Mouse (Mus musculus) kidney, embryonic 15.5 days (tissue): Measurements from ENCODE around the gene Efcab1. TPM values are rescaled to one million over a fixed set of nuclear protein-coding genes. Genes with fewer than 3 reads are reported as not detected.
"Not testable (repeated sequence)": the region's sequence is repeated elsewhere in the genome, so short reads cannot be mapped to it uniquely, and the experiment has no call there.

Experiments
- ATAC-seq: fragments of 200-750 bp; cut with Nextera tagmentation; replicated peaks from 2 replicates; pipeline ENCODE4 v1.8.0; 2017; ENCODE audit warnings: moderate TSS enrichment; ENCODE audit not compliant: low FRiP score
- H3K27ac ChIP-seq: fragments of 300-500 bp; sonication (generic); 2 replicates; pipeline ENCODE4 v1.5.1; 2015; ENCODE audit warnings: mild to moderate bottlenecking, inconsistent platforms
- H3K27me3 ChIP-seq: fragments of 300-500 bp; sonication (generic); 2 replicates; pipeline ENCODE4 v1.6.1; 2015; ENCODE audit warnings: inconsistent platforms
- H3K36me3 ChIP-seq: fragments of 300-500 bp; sonication (generic); 2 replicates; pipeline ENCODE4 v1.6.1; 2015; ENCODE audit warnings: inconsistent platforms
- H3K4me1 ChIP-seq: fragments of 300-500 bp; sonication (generic); 2 replicates; pipeline ENCODE4 v1.6.1; 2015; ENCODE audit warnings: inconsistent platforms
- H3K4me2 ChIP-seq: fragments of 300-500 bp; sonication (generic); 2 replicates; pipeline ENCODE4 v1.6.1; 2015; ENCODE audit warnings: moderate library complexity, mild to moderate bottlenecking, inconsistent platforms
- H3K4me3 ChIP-seq: fragments of 300-500 bp; sonication (generic); replicated peaks from 2 replicates; pipeline ENCODE4 v1.5.1; 2015; ENCODE audit warnings: mild to moderate bottlenecking, inconsistent platforms
- H3K9ac ChIP-seq: fragments of 300-500 bp; sonication (generic); 2 replicates; pipeline ENCODE4 v1.6.1; 2015; ENCODE audit warnings: mild to moderate bottlenecking, inconsistent platforms
- H3K9me3 ChIP-seq: fragments of 300-500 bp; sonication (generic); replicated peaks from 2 replicates; pipeline ENCODE4 v1.6.1; 2016; ENCODE audit warnings: inconsistent platforms
- WGBS: fragments of 180-500 bp; shearing (Covaris S2); methylation state at CpG from one replicate; pipeline ENCODE4 v1.1.7; 2015; ENCODE audit warnings: mixed read lengths; 5-methylcytosine and 5-hydroxymethylcytosine counted together
- polyA plus RNA-seq: library from polyadenylated mRNA; unstranded; fragments of >200 nt; fragmentation: Nextera tagmentation; extraction: Ambion mirVana; gene quantifications from 2 replicates; pipeline ENCODE4 v1.2.1, GENCODE M21; 2015

The Efcab1 gene
- 2.8 and 4.3 TPM in 2 replicates for polyA plus RNA-seq

GRCm38 (mm10) chr16:14906393-14907100, at the start of gene Efcab1:
Gene Efcab1 (plus strand): TSS chr16:14906606.
- H3K4me2 ChIP-seq, result peak within 1 kb of the TSS; percentile 49
- no peaks in the 10 kb centered on the region for H3K9me3 ChIP-seq
- H3K36me3 ChIP-seq, result no peaks in the 10 kb centered on the region
- ATAC-seq, result peak; percentile 98
- H3K9ac ChIP-seq, result no peak within 1 kb of the TSS
- peak within 1 kb of the TSS; percentile 27 for H3K4me3 ChIP-seq
- H3K27ac ChIP-seq, result no peak within 1 kb of the TSS
- WGBS, result 10% methylated on average over 15 of the region's 15 CpGs
- peaks cover 5% of the 10 kb centered on the region for H3K4me1 ChIP-seq
- no peaks in the 10 kb centered on the region for H3K27me3 ChIP-seq

- Histone ChIP-seq H3K9me3 (no peaks in the 10 kb centered on the region), H3K4me1 (no peaks in the 10 kb centered on the region), H3K9ac (no peak overlapping the region), H3K4me3 (no peak overlapping the region), H3K27me3 (no peaks in the 10 kb centered on the region), H3K36me3 (no peaks in the 10 kb centered on the region), H3K4me2 (no peak overlapping the region), H3K27ac (no peak overlapping the region)
- no peak for ATAC-seq
These were observed 47.0 kb upstream of the Efcab1 start for GRCm38 (mm10) chr16:14859443-14859842.

- H3K4me2 ChIP-seq, result no peak overlapping the region
- no peak overlapping the region for H3K4me3 ChIP-seq
- no peaks in the 10 kb centered on the region for H3K4me1 ChIP-seq
- H3K9me3 ChIP-seq, result no peaks in the 10 kb centered on the region
- H3K27ac ChIP-seq, result no peak overlapping the region
- no peaks in the 10 kb centered on the region for H3K36me3 ChIP-seq
- H3K9ac ChIP-seq, result no peak overlapping the region
- ATAC-seq, result no peak
- no peaks in the 10 kb centered on the region for H3K27me3 ChIP-seq
- 91% methylated on average over 2 of the region's 2 CpGs for WGBS
These were observed 21.5 kb upstream of the Efcab1 start for GRCm38 (mm10) chr16:14884916-14885315.

GRCm38 (mm10) chr16:14885372-14885771, 21.0 kb upstream of the Efcab1 start:
- no peaks in the 10 kb centered on the region for H3K4me1 ChIP-seq
- ATAC-seq, result no peak

GRCm38 (mm10) chr16:14892492-14892891, 13.9 kb upstream of the Efcab1 start:
- no peak overlapping the region for H3K4me3 ChIP-seq
- no peak overlapping the region for H3K9ac ChIP-seq
- ATAC-seq, result no peak
- H3K9me3 ChIP-seq, result no peaks in the 10 kb centered on the region
- H3K27ac ChIP-seq, result no peak overlapping the region
- H3K27me3 ChIP-seq, result no peaks in the 10 kb centered on the region
- no peak overlapping the region for H3K4me2 ChIP-seq
- 77% methylated on average over 3 of the region's 3 CpGs for WGBS
- peaks cover 7% of the 10 kb centered on the region; the same call in 1 of the 2 replicates for H3K4me1 ChIP-seq
- no peaks in the 10 kb centered on the region for H3K36me3 ChIP-seq

More at GRCm38 (mm10) chr16:14885372-14885771, 21.0 kb upstream of the Efcab1 start:
- H3K9ac ChIP-seq, result no peak overlapping the region
- H3K4me2 ChIP-seq, result no peak overlapping the region
- no peaks in the 10 kb centered on the region for H3K9me3 ChIP-seq
- no peaks in the 10 kb centered on the region for H3K36me3 ChIP-seq
- H3K27me3 ChIP-seq, result no peaks in the 10 kb centered on the region
- H3K27ac ChIP-seq, result no peak overlapping the region
- WGBS, result 83% methylated on average over 1 of the region's 1 CpGs
- no peak overlapping the region for H3K4me3 ChIP-seq

GRCm38 (mm10) chr16:14893864-14894263, 12.5 kb upstream of the Efcab1 start:
- H3K36me3 ChIP-seq, result no peaks in the 10 kb centered on the region
- no peak for ATAC-seq
- no peak overlapping the region for H3K4me2 ChIP-seq
- no peak overlapping the region for H3K4me3 ChIP-seq
- peak overlapping the region; percentile 81 for H3K27ac ChIP-seq
- no peak overlapping the region for H3K9ac ChIP-seq
- no peaks in the 10 kb centered on the region for H3K27me3 ChIP-seq
- peaks cover 7% of the 10 kb centered on the region; the same call in 1 of the 2 replicates for H3K4me1 ChIP-seq
- no peaks in the 10 kb centered on the region for H3K9me3 ChIP-seq
- WGBS, result 52% methylated on average over 4 of the region's 4 CpGs

GRCm38 (mm10) chr16:14894713-14895112, 11.7 kb upstream of the Efcab1 start:
- no peaks in the 10 kb centered on the region for H3K36me3 ChIP-seq
- H3K27me3 ChIP-seq, result no peaks in the 10 kb centered on the region
- no peaks in the 10 kb centered on the region for H3K9me3 ChIP-seq
- ATAC-seq, result peak; percentile 79; the same call in 1 of the 2 replicates
- H3K4me3 ChIP-seq, result no peak overlapping the region
- H3K4me2 ChIP-seq, result no peak overlapping the region
- H3K9ac ChIP-seq, result no peak overlapping the region
- H3K27ac ChIP-seq, result peak overlapping the region; percentile 66
- peaks cover 7% of the 10 kb centered on the region; the same call in 1 of the 2 replicates for H3K4me1 ChIP-seq
- 58% methylated on average over 1 of the region's 1 CpGs for WGBS

- Histone ChIP-seq H3K27me3 (no peaks in the 10 kb centered on the region), H3K4me3 (no peak overlapping the region), H3K4me1 (peaks cover 7% of the 10 kb centered on the region; the same call in 1 of the 2 replicates), H3K36me3 (no peaks in the 10 kb centered on the region), H3K4me2 (no peak overlapping the region), H3K9me3 (no peaks in the 10 kb centered on the region), H3K27ac (peak overlapping the region; percentile 66; the same call in 1 of the 2 replicates), H3K9ac (no peak overlapping the region)
- ATAC-seq, result no peak
- WGBS, result 52% methylated on average over 2 of the region's 2 CpGs
These were observed 10.9 kb upstream of the Efcab1 start for GRCm38 (mm10) chr16:14895543-14895942.

- not testable (repeated sequence) for H3K9me3 ChIP-seq, H3K36me3 ChIP-seq, H3K9ac ChIP-seq, ATAC-seq, H3K4me1 ChIP-seq, H3K27ac ChIP-seq, H3K4me3 ChIP-seq, H3K27me3 ChIP-seq, H3K4me2 ChIP-seq
- 61% methylated on average over 3 of the region's 3 CpGs for WGBS
These were observed 24.3 kb downstream of the Efcab1 start for GRCm38 (mm10) chr16:14930711-14931110.

- not testable (repeated sequence) for H3K9me3 ChIP-seq, H3K4me2 ChIP-seq, H3K27me3 ChIP-seq, H3K9ac ChIP-seq, H3K36me3 ChIP-seq, H3K4me1 ChIP-seq, H3K4me3 ChIP-seq
- peak; percentile 73 for ATAC-seq
- 40% methylated on average over 7 of the region's 7 CpGs for WGBS
- H3K27ac ChIP-seq, result peak overlapping the region; percentile 74; the same call in 1 of the 2 replicates
These were observed 30.2 kb downstream of the Efcab1 start for GRCm38 (mm10) chr16:14936478-14937166.

GRCm38 (mm10) chr16:14939552-14939951, 33.1 kb downstream of the Efcab1 start:
- ATAC-seq, result no peak

GRCm38 (mm10) chr16:14939994-14940715, 33.7 kb downstream of the Efcab1 start:
- WGBS, result 28% methylated on average over 1 of the region's 1 CpGs

More at GRCm38 (mm10) chr16:14939552-14939951, 33.1 kb downstream of the Efcab1 start:
- Histone ChIP-seq H3K36me3 (no peaks in the 10 kb centered on the region), H3K27me3 (no peaks in the 10 kb centered on the region), H3K9me3 (no peaks in the 10 kb centered on the region), H3K4me3 (no peak overlapping the region), H3K4me2 (no peak overlapping the region), H3K4me1 (peaks cover 5% of the 10 kb centered on the region; the same call in 1 of the 2 replicates), H3K27ac (peak overlapping the region; percentile 50; the same call in 1 of the 2 replicates), H3K9ac (no peak overlapping the region)
- 67% methylated on average over 1 of the region's 1 CpGs for WGBS

More at GRCm38 (mm10) chr16:14939994-14940715, 33.7 kb downstream of the Efcab1 start:
- peak overlapping the region; percentile 50 for H3K27ac ChIP-seq
- H3K9ac ChIP-seq, result no peak overlapping the region
- peaks cover 5% of the 10 kb centered on the region; the same call in 1 of the 2 replicates for H3K4me1 ChIP-seq
- no peaks in the 10 kb centered on the region for H3K36me3 ChIP-seq
- H3K27me3 ChIP-seq, result no peaks in the 10 kb centered on the region
- H3K4me3 ChIP-seq, result no peak overlapping the region
- H3K4me2 ChIP-seq, result no peak overlapping the region
- no peaks in the 10 kb centered on the region for H3K9me3 ChIP-seq
- no peak for ATAC-seq
